Mouse (Mus musculus) NIH3T3 (cell line): ENCODE results near the gene Uncx.
A peak's percentile ranks its signal among the peaks of the same experiment; 100 is the strongest.

Experiments
- DNase-seq: peaks from one replicate; pipeline ENCODE4 v3.0.0-alpha.2; 2012; ENCODE audit warnings: low read depth

Gene Uncx

GRCm38 (mm10) chr5:139543214-139543613 lies at the start of gene Uncx:
TSS of gene Uncx (plus strand) at chr5:139543494.
- no peak for DNase-seq

DNA sequence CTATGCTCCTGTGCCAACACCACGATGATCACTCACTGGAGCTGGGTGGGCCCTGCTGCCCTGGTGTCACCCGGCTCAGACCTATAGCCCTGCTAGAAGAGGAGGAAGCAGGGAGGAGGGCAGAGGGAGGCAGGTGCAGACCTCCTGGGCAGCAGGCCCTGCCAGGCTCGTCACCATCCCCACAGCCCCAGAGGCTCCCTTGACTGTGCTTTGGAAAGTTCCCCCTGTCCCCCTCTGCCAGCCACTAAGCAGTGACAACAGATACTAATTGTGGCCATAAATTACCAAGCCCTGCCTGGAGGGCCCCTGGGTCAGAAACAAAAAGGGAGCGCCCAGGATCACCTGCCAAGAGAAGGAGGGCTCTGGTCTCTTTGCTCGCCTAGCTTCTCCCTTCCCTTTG lies 49.6 kb upstream of the Uncx start:
- DNase-seq = no peak

- DNase-seq = no peak
These were observed 48.1 kb upstream of the Uncx start for GRCm38 (mm10) chr5:139495019-139495669.

GRCm38 (mm10) chr5:139496939-139497338 lies 46.4 kb upstream of the Uncx start:
- DNase-seq = no peak

- DNase-seq = no peak
These were observed 44.5 kb upstream of the Uncx start for GRCm38 (mm10) chr5:139498791-139499190.

DNA sequence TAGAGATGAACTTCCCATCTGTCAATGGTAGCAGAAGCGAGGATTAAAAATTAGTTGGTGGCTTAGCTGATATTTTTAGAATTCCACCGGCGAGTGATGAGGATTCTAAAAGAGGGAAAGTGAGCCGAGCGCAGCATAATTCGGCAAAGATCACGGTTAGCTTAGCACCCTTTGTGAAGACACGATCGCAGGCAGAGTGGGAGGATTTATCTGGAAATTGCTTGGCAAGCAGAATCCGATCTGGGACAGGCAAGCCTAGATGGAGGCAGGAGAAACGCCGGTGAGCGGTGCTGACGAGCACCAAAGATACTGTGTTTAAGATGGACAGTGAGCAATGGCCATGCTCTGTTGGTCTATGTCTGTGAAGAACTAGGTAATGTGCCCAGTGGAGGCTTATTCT lies 41.0 kb upstream of the Uncx start:
- no peak for DNase-seq

DNA sequence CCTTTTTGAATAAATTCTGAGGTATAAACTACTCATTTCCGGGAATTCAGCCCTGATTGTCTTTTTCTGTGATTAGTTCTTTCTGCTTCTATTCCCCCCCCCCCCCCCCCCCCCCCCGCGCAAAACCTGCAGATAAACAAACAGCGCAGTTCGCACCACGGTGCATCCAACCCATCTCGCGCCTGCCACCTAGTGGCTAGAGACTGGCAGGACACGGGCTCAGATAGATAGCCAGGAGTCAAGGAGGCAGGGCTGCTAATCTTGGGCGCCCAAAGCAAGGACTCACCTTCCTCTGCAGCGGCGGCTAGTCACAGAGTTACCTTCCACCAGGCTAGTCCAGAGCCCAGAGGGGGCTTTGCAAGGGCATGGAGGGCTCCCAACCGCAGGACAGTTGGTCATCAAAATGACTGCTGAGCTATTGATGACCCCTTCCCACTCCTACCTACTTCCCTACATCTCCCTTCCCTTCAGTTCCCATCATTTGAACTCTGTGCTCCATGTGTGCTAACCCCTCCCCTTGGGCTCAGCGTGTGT lies 38.2 kb upstream of the Uncx start:
- DNase-seq = peak; percentile 91

- DNase-seq = no peak
These were observed 37.1 kb upstream of the Uncx start for GRCm38 (mm10) chr5:139506207-139506606.

GRCm38 (mm10) chr5:139510682-139511366 lies 32.5 kb upstream of the Uncx start:
- DNase-seq = peak; percentile 30

DNA sequence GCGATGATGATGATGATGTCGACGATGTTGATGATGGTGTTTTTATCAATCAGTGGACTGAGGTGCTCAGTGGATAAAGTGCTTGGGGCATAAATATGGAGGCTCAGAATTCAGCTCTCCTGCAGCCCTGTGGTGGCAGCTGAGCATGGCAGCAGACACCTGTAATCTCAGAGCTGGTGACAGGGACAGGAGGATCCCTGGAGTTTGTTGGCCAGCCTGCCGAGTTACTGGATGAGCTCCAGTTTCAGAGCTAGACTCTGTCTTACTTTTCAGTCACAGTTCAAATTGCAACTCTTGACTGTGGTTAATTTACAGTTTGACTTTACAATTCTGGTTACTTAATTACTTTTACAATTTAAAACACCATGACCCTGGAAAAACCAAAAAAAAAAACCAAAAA lies 31.1 kb upstream of the Uncx start:
- no peak for DNase-seq

DNA sequence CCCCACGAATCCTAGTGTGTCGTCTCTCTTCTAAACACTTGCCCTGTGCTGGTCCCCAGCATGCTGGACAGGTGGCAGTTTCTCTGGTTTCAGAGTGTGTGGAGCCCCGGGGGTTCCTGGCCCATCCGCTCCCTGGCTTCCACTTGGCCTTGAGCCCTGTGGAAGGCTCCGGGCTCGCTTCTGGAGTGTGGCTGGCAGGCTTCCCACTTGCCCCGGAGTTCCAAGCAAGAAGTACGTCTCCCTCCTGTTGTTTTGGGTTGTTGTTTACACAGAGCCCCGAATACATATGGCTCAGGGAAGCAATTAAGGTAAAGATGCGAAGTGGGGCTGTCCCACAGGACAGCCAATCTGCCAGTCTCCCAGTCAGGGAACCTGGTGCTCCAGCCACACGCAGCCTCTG lies 27.0 kb upstream of the Uncx start:
- DNase-seq = no peak

DNA sequence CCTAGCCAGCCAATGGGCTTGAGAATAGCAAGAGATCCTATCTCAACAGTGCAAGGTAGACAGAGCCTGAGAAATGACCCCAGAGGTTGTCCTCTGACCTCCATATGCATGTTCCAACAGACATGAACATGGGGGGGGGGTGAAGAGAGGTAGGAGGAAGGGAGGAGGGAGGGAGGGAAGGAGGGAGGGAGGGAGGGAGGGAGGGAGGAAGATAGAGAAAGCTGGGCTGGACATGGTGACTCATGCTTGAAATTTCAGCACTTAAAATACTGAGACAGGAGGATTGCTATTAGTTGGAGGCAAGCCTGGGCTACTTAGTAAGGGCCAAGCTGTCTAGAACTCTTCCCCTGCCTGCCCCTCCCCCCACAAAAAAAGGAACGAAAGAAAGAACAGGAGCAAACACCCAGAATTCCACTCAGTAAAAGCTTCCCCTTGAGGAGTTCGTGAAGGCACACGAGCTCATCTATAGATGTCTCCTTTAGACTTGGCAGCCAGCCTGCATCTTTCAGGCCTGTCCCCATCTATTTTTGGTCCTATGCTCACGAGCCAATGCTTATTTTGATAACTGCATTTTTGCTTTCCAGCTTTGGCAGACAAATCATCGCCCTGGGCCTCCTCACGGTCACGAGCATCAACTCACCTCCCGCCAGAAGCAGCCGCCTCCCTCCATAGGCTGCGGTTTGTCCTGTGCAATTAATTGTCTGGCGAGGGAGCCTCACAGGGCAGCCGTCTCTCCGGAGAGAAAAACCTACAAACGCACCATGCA lies 23.0 kb upstream of the Uncx start:
- DNase-seq = peak; percentile 75

GRCm38 (mm10) chr5:139521987-139522386 lies 21.3 kb upstream of the Uncx start:
- DNase-seq = peak; percentile 30

DNA sequence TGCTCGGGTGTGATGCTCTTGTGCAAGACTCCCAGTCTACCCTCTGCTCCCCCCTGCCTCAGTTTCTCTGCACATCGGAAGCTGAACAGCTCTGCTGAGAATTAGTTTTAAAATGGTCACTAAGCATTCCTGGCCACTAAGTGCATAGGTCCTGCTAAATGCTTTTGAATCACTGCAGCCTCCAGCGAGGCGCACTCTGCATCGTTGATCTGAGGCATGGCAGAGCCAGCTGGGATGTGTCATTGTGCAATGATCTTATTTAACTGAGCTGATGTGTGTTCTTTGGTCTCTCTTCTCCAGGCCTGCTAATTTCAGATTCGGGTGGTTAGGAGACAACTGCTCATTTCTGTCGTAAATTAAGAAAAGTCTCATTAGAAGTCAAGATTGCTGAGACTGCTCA lies 14.4 kb upstream of the Uncx start:
- no peak for DNase-seq

DNA sequence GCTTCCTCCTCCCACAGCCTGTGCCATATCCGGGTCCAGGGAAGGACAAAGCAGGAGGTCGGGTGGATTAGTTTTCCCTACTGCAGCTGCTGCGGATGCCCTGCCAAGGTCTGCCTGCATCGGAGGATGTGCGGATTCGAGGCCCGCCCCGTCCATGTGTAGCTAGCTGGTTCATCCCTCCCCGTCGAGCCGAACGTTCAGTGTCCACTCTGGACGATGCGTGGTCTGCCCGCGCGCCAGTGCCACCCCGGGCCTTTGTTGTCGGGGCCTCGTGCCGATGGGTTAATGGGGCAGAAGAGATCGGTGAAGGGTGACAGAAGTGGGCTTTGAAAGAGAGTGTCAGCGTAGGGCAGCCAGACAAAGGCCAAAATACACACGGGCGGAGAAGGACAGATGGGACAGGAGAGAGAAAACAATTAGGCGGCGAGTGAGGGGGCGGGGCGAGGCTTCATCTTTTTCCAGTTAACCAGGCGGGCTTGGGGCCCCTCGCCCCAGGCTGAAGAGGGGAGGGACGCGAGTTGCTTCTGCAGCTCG lies 7.8 kb upstream of the Uncx start:
- DNase-seq = no peak

- DNase-seq = peak; percentile 73
These were observed 6.9 kb upstream of the Uncx start for GRCm38 (mm10) chr5:139536211-139536910.

- DNase-seq = no peak
These were observed 6.2 kb upstream of the Uncx start for GRCm38 (mm10) chr5:139536911-139537738.

- DNase-seq = no peak
These were observed 5.6 kb upstream of the Uncx start for GRCm38 (mm10) chr5:139537739-139538135.

GRCm38 (mm10) chr5:139541151-139542042 lies 1.9 kb upstream of the Uncx start:
- no peak for DNase-seq

- no peak for DNase-seq
These were observed 1.3 kb upstream of the Uncx start for GRCm38 (mm10) chr5:139542043-139542365.
